Mouse (Mus musculus): Measurements from ENCODE around the gene Reln. TPM values are rescaled to one million over a fixed set of nuclear protein-coding genes. Genes with fewer than 3 reads are reported as not detected.

The Reln gene
- 36.0 and 36.7 TPM in 2 replicates for polyA plus RNA-seq (2016; fragmentation: Nextera tagmentation; extraction: Ambion mirVana)

GRCm38 (mm10) chr5:22344556-22344975 is at the start of gene Reln:
Gene Reln, minus strand, starts transcription at chr5:22344702.
- peak within 1 kb of the TSS; percentile 66 for H3K4me3 ChIP-seq
- peak within 1 kb of the TSS; percentile 82 for H3K9ac ChIP-seq
- no peaks in the 10 kb centered on the region for H3K9me3 ChIP-seq
- H3K36me3 ChIP-seq: no peaks in the 10 kb centered on the region
- H3K27ac ChIP-seq: peak within 1 kb of the TSS; percentile 89
- peaks cover 31% of the 10 kb centered on the region for H3K27me3 ChIP-seq (replicated peaks)
- peak within 1 kb of the TSS; percentile 92 for H3K4me2 ChIP-seq (replicated peaks)
- peaks cover 16% of the 10 kb centered on the region for H3K4me1 ChIP-seq
- 2% methylated on average over 62 of the region's 68 CpGs for WGBS
- peak; percentile 80 for ATAC-seq (ENCODE audit: low FRiP score, low read depth)

- Histone ChIP-seq H3K36me3 (no peaks in the 10 kb centered on the region), H3K9ac (no peak overlapping the region), H3K4me2 (replicated peaks) (no peak overlapping the region), H3K27me3 (replicated peaks) (no peaks in the 10 kb centered on the region), H3K9me3 (no peaks in the 10 kb centered on the region), H3K4me1 (no peaks in the 10 kb centered on the region), H3K4me3 (no peak overlapping the region), H3K27ac (no peak overlapping the region)
- ATAC-seq (ENCODE audit: low FRiP score, low read depth): no peak
- WGBS: 88% methylated on average over 2 of the region's 2 CpGs
These were observed 44.0 kb upstream of the Reln start for GRCm38 (mm10) chr5:22388502-22388901.

- Histone ChIP-seq H3K27ac (no peak overlapping the region), H3K27me3 (replicated peaks) (no peaks in the 10 kb centered on the region), H3K9me3 (no peaks in the 10 kb centered on the region), H3K4me2 (replicated peaks) (no peak overlapping the region), H3K9ac (no peak overlapping the region), H3K4me1 (0 out of 2 replicates have a peak, but pooled peaks cover 4% of the 10 kb centered on the region), H3K4me3 (no peak overlapping the region), H3K36me3 (no peaks in the 10 kb centered on the region)
- WGBS: 49% methylated on average over 9 of the region's 9 CpGs
- ATAC-seq (ENCODE audit: low FRiP score, low read depth): no peak
These were observed 16.0 kb upstream of the Reln start for GRCm38 (mm10) chr5:22360510-22360909.

GRCm38 (mm10) chr5:22348412-22348811 is 3.9 kb upstream of the Reln start:
- Histone ChIP-seq H3K4me1 (peaks cover 15% of the 10 kb centered on the region), H3K9ac (no peak overlapping the region), H3K27me3 (replicated peaks) (peaks cover 20% of the 10 kb centered on the region), H3K36me3 (no peaks in the 10 kb centered on the region), H3K27ac (no peak overlapping the region), H3K9me3 (no peaks in the 10 kb centered on the region), H3K4me3 (no peak overlapping the region), H3K4me2 (replicated peaks) (no peak overlapping the region)
- no peak for ATAC-seq (ENCODE audit: low FRiP score, low read depth)
- 86% methylated on average over 3 of the region's 3 CpGs for WGBS

GRCm38 (mm10) chr5:22347732-22348131 is 3.2 kb upstream of the Reln start:
- H3K27me3 ChIP-seq (replicated peaks): peaks cover 25% of the 10 kb centered on the region
- H3K27ac ChIP-seq: no peak overlapping the region
- no peak overlapping the region for H3K9ac ChIP-seq
- H3K4me1 ChIP-seq: peaks cover 16% of the 10 kb centered on the region
- H3K4me3 ChIP-seq: no peak overlapping the region
- no peaks in the 10 kb centered on the region for H3K9me3 ChIP-seq
- H3K36me3 ChIP-seq: no peaks in the 10 kb centered on the region
- ATAC-seq (ENCODE audit: low FRiP score, low read depth): no peak
- 76% methylated on average over 2 of the region's 2 CpGs for WGBS
- H3K4me2 ChIP-seq (replicated peaks): no peak overlapping the region

- no peaks in the 10 kb centered on the region for H3K36me3 ChIP-seq
- peaks cover 16% of the 10 kb centered on the region for H3K4me1 ChIP-seq
- H3K9me3 ChIP-seq: no peaks in the 10 kb centered on the region
- no peak overlapping the region for H3K9ac ChIP-seq
- peaks cover 31% of the 10 kb centered on the region for H3K27me3 ChIP-seq (replicated peaks)
- no peak overlapping the region for H3K4me3 ChIP-seq
- ATAC-seq (ENCODE audit: low FRiP score, low read depth): no peak
- no peak overlapping the region for H3K27ac ChIP-seq
- WGBS: 33% methylated on average over 14 of the region's 14 CpGs
- peak overlapping the region; percentile 92 for H3K4me2 ChIP-seq (replicated peaks)
These were observed 1.6 kb upstream of the Reln start for GRCm38 (mm10) chr5:22345894-22346635.

GRCm38 (mm10) chr5:22344976-22345651 is 612 bp upstream of the Reln start:
- H3K4me1 ChIP-seq: peaks cover 16% of the 10 kb centered on the region
- H3K27me3 ChIP-seq (replicated peaks): peaks cover 31% of the 10 kb centered on the region
- peak overlapping the region; percentile 89 for H3K27ac ChIP-seq
- no peaks in the 10 kb centered on the region for H3K36me3 ChIP-seq
- ATAC-seq (ENCODE audit: low FRiP score, low read depth): peak; percentile 69
- H3K4me3 ChIP-seq: peak overlapping the region; percentile 66
- H3K4me2 ChIP-seq (replicated peaks): peak overlapping the region; percentile 92
- WGBS: 0% methylated on average over 50 of the region's 58 CpGs
- no peaks in the 10 kb centered on the region for H3K9me3 ChIP-seq
- H3K9ac ChIP-seq: peak overlapping the region; percentile 82

- H3K4me1 ChIP-seq: peaks cover 16% of the 10 kb centered on the region
- under 1% methylated on average over 58 of the region's 65 CpGs for WGBS
- no peaks in the 10 kb centered on the region for H3K9me3 ChIP-seq
- H3K4me2 ChIP-seq (replicated peaks): peak overlapping the region; percentile 92
- peak overlapping the region; percentile 66 for H3K4me3 ChIP-seq
- peak overlapping the region; percentile 82 for H3K9ac ChIP-seq
- no peaks in the 10 kb centered on the region for H3K36me3 ChIP-seq
- peak; percentile 71 for ATAC-seq (ENCODE audit: low FRiP score, low read depth)
- peak overlapping the region; percentile 59; the same call in 1 of the 2 replicates for H3K27ac ChIP-seq
- peaks cover 31% of the 10 kb centered on the region for H3K27me3 ChIP-seq (replicated peaks)
These were observed 503 bp downstream of the Reln start for GRCm38 (mm10) chr5:22343843-22344555.

- H3K27me3 ChIP-seq (replicated peaks): peaks cover 30% of the 10 kb centered on the region
These were observed 1.0 kb downstream of the Reln start for GRCm38 (mm10) chr5:22343536-22343842.

GRCm38 (mm10) chr5:22342461-22342860 is 2.0 kb downstream of the Reln start:
- 72% methylated on average over 7 of the region's 7 CpGs for WGBS
- Histone ChIP-seq H3K4me2 (replicated peaks) (peak overlapping the region; percentile 92), H3K4me3 (peak overlapping the region; percentile 15; the same call in 1 of the 2 replicates), H3K9me3 (no peaks in the 10 kb centered on the region), H3K27ac (no peak overlapping the region), H3K36me3 (no peaks in the 10 kb centered on the region), H3K4me1 (peaks cover 16% of the 10 kb centered on the region), H3K27me3 (replicated peaks) (peaks cover 27% of the 10 kb centered on the region), H3K9ac (peak overlapping the region; percentile 38; the same call in 1 of the 2 replicates)
- ATAC-seq (ENCODE audit: low FRiP score, low read depth): no peak

More at GRCm38 (mm10) chr5:22343536-22343842, 1.0 kb downstream of the Reln start:
- Histone ChIP-seq H3K9me3 (no peaks in the 10 kb centered on the region), H3K4me2 (replicated peaks) (peak overlapping the region; percentile 92), H3K9ac (peak overlapping the region; percentile 82; the same call in 1 of the 2 replicates), H3K4me1 (peaks cover 16% of the 10 kb centered on the region), H3K4me3 (peak overlapping the region; percentile 66), H3K36me3 (no peaks in the 10 kb centered on the region), H3K27ac (no peak overlapping the region)
- WGBS: under 1% methylated on average over 10 of the region's 10 CpGs
- 0 out of 2 replicates have a peak, but pooled peaks have one; percentile 1 for ATAC-seq (ENCODE audit: low FRiP score, low read depth)

GRCm38 (mm10) chr5:22340991-22341390 is 3.5 kb downstream of the Reln start:
- Histone ChIP-seq H3K4me3 (no peak overlapping the region), H3K27me3 (replicated peaks) (peaks cover 23% of the 10 kb centered on the region), H3K4me2 (replicated peaks) (peak overlapping the region; percentile 28), H3K9ac (no peak overlapping the region), H3K4me1 (peaks cover 13% of the 10 kb centered on the region), H3K36me3 (no peaks in the 10 kb centered on the region), H3K9me3 (no peaks in the 10 kb centered on the region), H3K27ac (no peak overlapping the region)
- ATAC-seq (ENCODE audit: low FRiP score, low read depth): no peak
- WGBS: 91% methylated on average over 8 of the region's 8 CpGs

- Histone ChIP-seq H3K4me1 (no peaks in the 10 kb centered on the region), H3K4me2 (replicated peaks) (no peak overlapping the region), H3K27ac (no peak overlapping the region), H3K9me3 (peaks cover 5% of the 10 kb centered on the region; the same call in 1 of the 2 replicates), H3K4me3 (no peak overlapping the region), H3K27me3 (replicated peaks) (no peaks in the 10 kb centered on the region), H3K36me3 (no peaks in the 10 kb centered on the region), H3K9ac (no peak overlapping the region)
- WGBS: 80% methylated on average over 3 of the region's 3 CpGs
- ATAC-seq (ENCODE audit: low FRiP score, low read depth): no peak
These were observed 9.1 kb downstream of the Reln start for GRCm38 (mm10) chr5:22335408-22335807.

Data from neural tube, embryonic 12.5 days (tissue).